Mouse (Mus musculus) liver, embryonic 14.5 days (tissue): ENCODE data around the gene Sbf2.

Experiments used
- CTCF ChIP-seq: IDR thresholded peaks from 2 replicates; pipeline ENCODE4 v1.5.1; 2016; ENCODE audit warnings: antibody characterized with exemption, low read depth, control low read depth
- EP300 ChIP-seq: IDR thresholded peaks from 2 replicates; pipeline ENCODE4 v1.6.1; 2016; ENCODE audit warnings: antibody characterized with exemption, low read depth

- TF ChIP-seq EP300, result no peak
- no peak for TF ChIP-seq CTCF
Observed at GRCm38 (mm10) chr7:110288191-110288604, 326.5 kb downstream of the Sbf2 start.
